Mouse (Mus musculus) A20 (cell line): ENCODE measurements around the gene Cenpi.
"Not testable (repeated sequence)": the region's sequence is repeated elsewhere in the genome, so short reads cannot be mapped to it uniquely, and the experiment has no call there.

Experiments used
- DNase-seq: peaks from one replicate; pipeline ENCODE4 v3.0.0-alpha.2; 2011; ENCODE audit warnings: low read depth, low spot score

Cenpi gene

GRCm38 (mm10) chrX:134307534-134308274, at the start of gene Cenpi:
Cenpi (plus strand) TSS chrX:134308084.
- peak; percentile 89 for DNase-seq

- no peak for DNase-seq
Observed at GRCm38 (mm10) chrX:134261191-134261590, 46.7 kb upstream of the Cenpi start.

- no peak for DNase-seq
Observed at GRCm38 (mm10) chrX:134262129-134262528, 45.8 kb upstream of the Cenpi start.

GRCm38 (mm10) chrX:134275715-134276114, 32.2 kb upstream of the Cenpi start:
- peak; percentile 15 for DNase-seq

- DNase-seq, result peak; percentile 78
Observed at GRCm38 (mm10) chrX:134276275-134277160, 31.4 kb upstream of the Cenpi start, which contains the start of gene Trmt2b. Trmt2b (minus strand) TSS chrX:134276984.

GRCm38 (mm10) chrX:134280531-134280930, 27.4 kb upstream of the Cenpi start:
- no peak for DNase-seq

- DNase-seq, result no peak
Observed at GRCm38 (mm10) chrX:134285102-134285501, 22.8 kb upstream of the Cenpi start.

- DNase-seq, result no peak
Observed at GRCm38 (mm10) chrX:134285791-134286190, 22.1 kb upstream of the Cenpi start.

GRCm38 (mm10) chrX:134287305-134287704, 20.6 kb upstream of the Cenpi start:
- DNase-seq, result no peak

- no peak for DNase-seq
Observed at GRCm38 (mm10) chrX:134296301-134296700, 11.6 kb upstream of the Cenpi start.

GRCm38 (mm10) chrX:134296737-134297136, 11.1 kb upstream of the Cenpi start:
- no peak for DNase-seq

GRCm38 (mm10) chrX:134297195-134297594, 10.7 kb upstream of the Cenpi start:
- no peak for DNase-seq

- no peak for DNase-seq
Observed at GRCm38 (mm10) chrX:134300219-134300618, 7.7 kb upstream of the Cenpi start.

GRCm38 (mm10) chrX:134303287-134303686, 4.6 kb upstream of the Cenpi start:
- DNase-seq, result no peak

- no peak for DNase-seq
Observed at GRCm38 (mm10) chrX:134308275-134308634, 371 bp downstream of the Cenpi start.

GRCm38 (mm10) chrX:134311193-134311592, 3.3 kb downstream of the Cenpi start:
- DNase-seq, result not testable (repeated sequence)

- peak; percentile 46 for DNase-seq
Observed at GRCm38 (mm10) chrX:134319153-134319932, 11.5 kb downstream of the Cenpi start.

- peak; percentile 41 for DNase-seq
Observed at GRCm38 (mm10) chrX:134333280-134333679, 25.4 kb downstream of the Cenpi start.

GRCm38 (mm10) chrX:134342735-134343134, 34.9 kb downstream of the Cenpi start:
- DNase-seq, result no peak

GRCm38 (mm10) chrX:134350205-134350604, 42.3 kb downstream of the Cenpi start:
- no peak for DNase-seq

- peak; percentile 7 for DNase-seq
Observed at GRCm38 (mm10) chrX:134353848-134354247, 46.0 kb downstream of the Cenpi start.

- no peak for DNase-seq
Observed at GRCm38 (mm10) chrX:134359336-134359735, 51.5 kb downstream of the Cenpi start.
